Mouse (Mus musculus): Measurements from ENCODE around the gene Mllt3. TPM values are rescaled to one million over a fixed set of nuclear protein-coding genes. Genes with fewer than 3 reads are reported as not detected.

The Mllt3 gene
- polyA plus RNA-seq, 1 experiment from 2014 or later: 17.5 TPM

DNA sequence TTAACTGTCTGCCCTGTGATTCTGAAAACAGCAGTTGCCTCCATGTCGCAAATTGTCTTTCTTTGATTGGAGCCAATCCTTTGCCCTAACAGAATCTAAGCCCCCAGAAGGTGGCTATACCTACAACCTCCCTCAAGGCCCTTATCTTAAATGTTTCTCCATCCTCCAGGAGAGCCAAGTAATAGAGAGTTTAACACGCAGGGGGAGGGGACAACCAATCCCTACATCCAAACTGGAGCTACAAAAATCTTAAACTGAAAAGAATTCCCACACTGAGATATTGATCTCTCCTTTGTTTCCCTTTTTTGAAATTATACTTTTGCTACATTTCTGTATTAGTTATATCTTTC, 281.7 kb downstream of the Mllt3 start:
- no peak for TF ChIP-seq CTCF (IDR thresholded peaks at IDR 0.05; ENCODE audit: low read depth)
- Histone ChIP-seq H3K27ac (ENCODE audit: low read depth, low read length) (no peak overlapping the region), H3K36me3 (ENCODE audit: control insufficient read depth, insufficient read depth) (no peaks in the 10 kb centered on the region), H3K4me3 (ENCODE audit: low read depth, low read length) (no peak overlapping the region), H3K9ac (ENCODE audit: low read depth, low read length) (no peak overlapping the region), H3K27me3 (replicated peaks; ENCODE audit: control insufficient read depth, insufficient read depth, low read length) (no peaks in the 10 kb centered on the region), H3K4me1 (replicated peaks; ENCODE audit: control insufficient read depth, insufficient read depth, low read length) (no peaks in the 10 kb centered on the region), H3K9me3 (ENCODE audit: control insufficient read depth) (no peaks in the 10 kb centered on the region), H3K4me2 (replicated peaks; ENCODE audit: low read depth) (no peak overlapping the region)
- 87% methylated on average over 2 of the region's 2 CpGs for WGBS
- no peak for ATAC-seq

DNA sequence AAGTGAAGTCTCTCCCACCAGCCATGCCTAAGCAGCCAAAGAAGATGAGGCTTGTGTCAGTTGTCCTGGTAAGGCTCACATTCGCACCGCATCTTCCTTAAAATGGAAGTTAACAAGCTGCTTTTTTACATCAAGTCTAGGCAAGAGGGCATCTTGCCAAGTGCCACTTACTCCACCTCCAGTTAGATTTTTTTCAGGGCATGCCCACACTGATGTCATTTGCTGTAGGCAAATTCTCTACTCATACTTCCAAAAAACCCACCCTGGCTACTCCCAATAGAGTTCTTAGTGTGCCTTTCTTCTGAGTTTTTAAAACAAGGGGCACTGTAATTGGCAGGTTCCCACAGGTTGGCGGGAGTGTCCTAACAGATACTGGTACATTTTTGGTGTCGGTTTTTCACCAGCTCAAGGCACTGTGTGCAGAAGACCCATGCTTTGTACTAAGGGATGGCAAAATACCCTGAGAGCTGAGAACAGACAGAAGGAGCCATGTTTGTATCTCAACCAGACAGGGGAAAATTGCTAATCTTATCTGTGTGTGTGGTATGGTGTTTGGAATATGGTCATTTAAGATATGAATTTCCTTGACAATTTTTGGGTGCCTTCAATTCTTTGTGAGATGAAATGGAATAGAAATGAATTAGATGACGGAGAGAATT, 282.2 kb downstream of the Mllt3 start:
- H3K36me3 ChIP-seq (ENCODE audit: control insufficient read depth, insufficient read depth): no peaks in the 10 kb centered on the region
- TF ChIP-seq CTCF (IDR thresholded peaks at IDR 0.05; ENCODE audit: low read depth): no peak
- no peak overlapping the region for H3K4me3 ChIP-seq (ENCODE audit: low read depth, low read length)
- no peaks in the 10 kb centered on the region for H3K27me3 ChIP-seq (replicated peaks; ENCODE audit: control insufficient read depth, insufficient read depth, low read length)
- no peaks in the 10 kb centered on the region for H3K4me1 ChIP-seq (replicated peaks; ENCODE audit: control insufficient read depth, insufficient read depth, low read length)
- ATAC-seq: no peak
- H3K9me3 ChIP-seq (ENCODE audit: control insufficient read depth): no peaks in the 10 kb centered on the region
- H3K27ac ChIP-seq (ENCODE audit: low read depth, low read length): no peak overlapping the region
- WGBS: 92% methylated on average over 5 of the region's 5 CpGs
- H3K4me2 ChIP-seq (replicated peaks; ENCODE audit: low read depth): no peak overlapping the region
- no peak overlapping the region for H3K9ac ChIP-seq (ENCODE audit: low read depth, low read length)

DNA sequence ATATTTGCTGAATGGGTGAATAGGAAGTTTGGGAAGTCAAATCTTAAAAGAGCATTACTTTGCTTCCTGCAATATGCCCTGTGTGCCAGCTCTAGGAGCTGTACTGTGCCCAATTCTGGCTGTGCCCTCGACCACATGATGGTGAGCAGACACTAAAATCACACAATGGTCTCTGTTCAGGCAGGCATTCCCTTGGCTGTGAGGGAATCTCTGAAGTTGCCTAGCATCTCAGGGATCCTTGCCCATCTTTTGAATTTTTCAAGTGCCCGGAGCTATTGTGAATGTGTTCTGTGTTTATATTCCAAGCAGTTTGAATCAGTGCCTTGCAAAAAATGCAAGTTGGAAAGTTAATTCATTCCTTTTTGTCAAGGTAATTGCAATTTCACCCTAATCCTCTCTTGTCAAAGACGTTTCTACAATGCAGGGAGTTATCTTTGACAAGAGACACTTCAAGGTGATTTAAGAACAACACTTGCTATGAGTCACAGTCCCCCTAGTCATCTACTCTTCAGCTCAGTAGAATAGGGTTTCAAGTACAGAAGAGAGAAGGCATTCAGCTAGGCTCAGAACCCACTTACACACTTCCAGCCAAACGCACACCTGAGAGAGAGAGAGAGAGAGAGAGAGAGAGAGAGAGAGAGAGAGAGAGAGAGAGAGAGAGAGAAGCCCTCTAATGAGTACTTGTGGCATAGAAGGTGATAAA, 283.5 kb downstream of the Mllt3 start:
- Histone ChIP-seq H3K4me1 (replicated peaks; ENCODE audit: control insufficient read depth, insufficient read depth, low read length) (no peaks in the 10 kb centered on the region), H3K27ac (ENCODE audit: low read depth, low read length) (no peak overlapping the region), H3K4me2 (replicated peaks; ENCODE audit: low read depth) (no peak overlapping the region), H3K9ac (ENCODE audit: low read depth, low read length) (no peak overlapping the region), H3K9me3 (ENCODE audit: control insufficient read depth) (no peaks in the 10 kb centered on the region), H3K27me3 (replicated peaks; ENCODE audit: control insufficient read depth, insufficient read depth, low read length) (no peaks in the 10 kb centered on the region), H3K36me3 (ENCODE audit: control insufficient read depth, insufficient read depth) (no peaks in the 10 kb centered on the region), H3K4me3 (ENCODE audit: low read depth, low read length) (no peak overlapping the region)
- 45% methylated on average over 4 of the region's 4 CpGs for WGBS
- no peak for TF ChIP-seq CTCF (IDR thresholded peaks at IDR 0.05; ENCODE audit: low read depth)
- ATAC-seq: no peak

DNA sequence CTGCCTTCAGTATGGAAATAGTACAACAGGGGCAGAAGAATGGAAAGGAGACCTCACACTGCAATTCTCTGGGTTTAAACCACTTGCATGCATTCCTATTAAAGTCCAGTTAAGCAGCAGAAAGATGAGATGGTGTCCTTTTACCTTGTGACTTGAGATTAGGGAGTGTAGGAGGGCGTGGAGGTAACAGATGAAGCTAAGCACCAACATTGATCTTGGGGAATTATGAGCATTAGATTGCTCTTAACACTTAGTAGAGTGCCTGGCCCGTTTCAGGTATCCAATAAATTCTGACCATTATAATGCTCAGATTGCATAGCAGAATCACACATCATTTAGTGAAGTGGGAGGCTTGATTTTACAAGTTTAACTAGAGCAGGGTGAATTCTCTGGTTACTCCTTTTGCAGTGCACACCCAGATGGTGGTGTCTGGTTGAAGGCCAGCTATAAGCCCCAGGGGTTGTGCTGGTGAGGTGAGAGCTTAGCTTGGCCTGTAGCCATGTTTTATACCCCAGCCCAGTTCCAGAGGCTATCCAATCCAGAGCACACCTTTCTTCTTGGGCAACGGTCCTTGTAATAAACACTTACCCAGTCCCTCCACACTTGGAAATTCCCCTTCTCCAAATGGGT, 288.0 kb downstream of the Mllt3 start:
- no peaks in the 10 kb centered on the region for H3K4me1 ChIP-seq (replicated peaks; ENCODE audit: control insufficient read depth, insufficient read depth, low read length)
- 63% methylated on average over 3 of the region's 3 CpGs for WGBS
- ATAC-seq: no peak
- H3K27ac ChIP-seq (ENCODE audit: low read depth, low read length): no peak overlapping the region
- H3K9ac ChIP-seq (ENCODE audit: low read depth, low read length): no peak overlapping the region
- no peak overlapping the region for H3K4me2 ChIP-seq (replicated peaks; ENCODE audit: low read depth)
- H3K4me3 ChIP-seq (ENCODE audit: low read depth, low read length): no peak overlapping the region
- TF ChIP-seq CTCF (IDR thresholded peaks at IDR 0.05; ENCODE audit: low read depth): no peak
- H3K9me3 ChIP-seq (ENCODE audit: control insufficient read depth): no peaks in the 10 kb centered on the region
- no peaks in the 10 kb centered on the region for H3K36me3 ChIP-seq (ENCODE audit: control insufficient read depth, insufficient read depth)
- H3K27me3 ChIP-seq (replicated peaks; ENCODE audit: control insufficient read depth, insufficient read depth, low read length): no peaks in the 10 kb centered on the region

DNA sequence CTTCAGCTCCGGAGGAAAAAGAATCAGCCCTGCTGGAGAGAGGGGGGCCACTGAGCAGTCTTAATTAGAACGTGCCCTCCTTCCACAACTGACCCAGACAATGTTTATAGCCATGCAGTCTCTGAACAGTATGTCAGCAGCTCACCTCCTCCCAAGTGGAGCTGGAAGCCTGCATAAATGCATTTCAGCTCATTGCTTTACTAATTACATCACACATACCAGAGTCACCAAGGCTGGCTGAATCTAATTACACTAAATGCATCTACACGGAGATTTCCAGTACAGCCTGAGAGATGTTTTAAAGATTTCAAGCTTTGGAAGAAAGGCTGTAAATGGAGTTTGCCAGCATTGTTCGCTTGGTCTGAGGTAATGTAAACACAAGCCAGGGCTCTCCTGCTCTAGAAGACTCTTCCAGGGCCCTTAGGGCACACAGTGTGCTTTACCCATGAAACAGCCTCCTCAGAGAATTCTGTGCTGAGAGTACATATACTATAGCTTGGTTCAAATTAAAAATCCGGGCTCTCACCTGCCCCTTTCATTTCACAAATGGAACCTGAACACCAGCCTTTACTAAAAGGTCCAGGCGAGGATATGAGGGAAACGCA, 293.5 kb downstream of the Mllt3 start:
- Histone ChIP-seq H3K9ac (ENCODE audit: low read depth, low read length) (no peak overlapping the region), H3K4me1 (replicated peaks; ENCODE audit: control insufficient read depth, insufficient read depth, low read length) (no peaks in the 10 kb centered on the region), H3K4me3 (ENCODE audit: low read depth, low read length) (no peak overlapping the region), H3K27me3 (replicated peaks; ENCODE audit: control insufficient read depth, insufficient read depth, low read length) (no peaks in the 10 kb centered on the region), H3K4me2 (replicated peaks; ENCODE audit: low read depth) (no peak overlapping the region), H3K36me3 (ENCODE audit: control insufficient read depth, insufficient read depth) (no peaks in the 10 kb centered on the region), H3K27ac (ENCODE audit: low read depth, low read length) (no peak overlapping the region), H3K9me3 (ENCODE audit: control insufficient read depth) (no peaks in the 10 kb centered on the region)
- ATAC-seq: no peak
- 43% methylated on average over 7 of the region's 7 CpGs for WGBS
- TF ChIP-seq CTCF (IDR thresholded peaks at IDR 0.05; ENCODE audit: low read depth): no peak

DNA sequence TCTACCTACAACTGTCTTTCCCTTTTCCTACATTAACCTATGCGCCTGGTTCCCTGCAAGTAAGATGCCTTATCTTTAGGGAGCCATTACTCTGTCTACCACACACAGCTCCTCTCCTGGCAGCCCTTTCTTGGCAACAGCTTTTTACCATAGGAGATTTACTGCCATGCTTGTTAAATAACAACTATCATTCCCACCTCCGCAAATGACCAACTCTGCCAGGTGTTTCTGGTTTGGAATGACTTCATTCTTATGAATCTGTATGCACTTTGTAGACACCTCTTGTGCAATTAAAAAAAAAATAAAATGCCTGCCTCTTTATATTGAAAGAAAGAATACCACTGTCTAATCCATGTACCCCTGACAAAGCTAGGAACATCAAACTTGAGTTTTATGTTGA, 294.1 kb downstream of the Mllt3 start:
- Histone ChIP-seq H3K4me1 (replicated peaks; ENCODE audit: control insufficient read depth, insufficient read depth, low read length) (no peaks in the 10 kb centered on the region), H3K4me2 (replicated peaks; ENCODE audit: low read depth) (no peak overlapping the region), H3K9ac (ENCODE audit: low read depth, low read length) (no peak overlapping the region), H3K9me3 (ENCODE audit: control insufficient read depth) (no peaks in the 10 kb centered on the region), H3K27me3 (replicated peaks; ENCODE audit: control insufficient read depth, insufficient read depth, low read length) (no peaks in the 10 kb centered on the region), H3K36me3 (ENCODE audit: control insufficient read depth, insufficient read depth) (no peaks in the 10 kb centered on the region), H3K27ac (ENCODE audit: low read depth, low read length) (no peak overlapping the region), H3K4me3 (ENCODE audit: low read depth, low read length) (no peak overlapping the region)
- WGBS: 86% methylated on average over 2 of the region's 2 CpGs
- TF ChIP-seq CTCF (IDR thresholded peaks at IDR 0.05; ENCODE audit: low read depth): no peak
- ATAC-seq: no peak

All from intestine, postnatal 0 days (tissue).